Mouse (Mus musculus): Measurements from ENCODE around the gene Ndufc2.
"Not testable (repeated sequence)": the region's sequence is repeated elsewhere in the genome, so short reads cannot be mapped to it uniquely, and the experiment has no call there.

DNA sequence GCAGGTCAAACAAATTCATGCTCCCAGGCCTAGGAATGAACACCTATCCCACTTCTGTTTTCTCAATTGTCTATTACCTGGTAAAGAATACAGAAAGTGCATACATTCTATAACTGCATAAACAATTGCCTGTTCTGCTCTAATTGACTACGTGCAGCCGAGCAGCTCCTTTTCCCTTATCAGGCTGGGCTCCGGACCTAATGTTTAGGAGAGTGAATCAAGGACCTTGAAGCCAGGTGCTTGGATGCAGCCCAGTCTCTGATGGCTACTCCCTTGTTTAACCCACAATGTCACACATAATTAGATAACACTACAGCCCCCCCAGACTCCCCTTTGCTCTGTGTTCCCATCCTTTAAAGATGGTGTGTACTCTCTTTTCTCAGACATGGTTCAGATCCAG, 33.7 kb downstream of the Ndufc2 start:
- TF ChIP-seq CTCF (IDR thresholded peaks at IDR 0.05; ENCODE audit: borderline replicate concordance, control insufficient read depth, extremely low read depth, insufficient read depth, low read length, poor library complexity); POLR2A (IDR thresholded peaks at IDR 0.05; ENCODE audit: control insufficient read depth, extremely low read depth, insufficient read depth, low read length, poor library complexity): not testable (repeated sequence)

Measured in thymus, adult 2 months (tissue).